Mouse (Mus musculus) 416B (cell line): ENCODE results near the gene Ppp1r13l.
A peak's percentile ranks its signal among the peaks of the same experiment; 100 is the strongest.

Experiments used
- DNase-seq: peaks from one replicate; pipeline ENCODE4 v3.0.0; 2011; ENCODE audit warnings: low read depth

Ppp1r13l gene

DNA sequence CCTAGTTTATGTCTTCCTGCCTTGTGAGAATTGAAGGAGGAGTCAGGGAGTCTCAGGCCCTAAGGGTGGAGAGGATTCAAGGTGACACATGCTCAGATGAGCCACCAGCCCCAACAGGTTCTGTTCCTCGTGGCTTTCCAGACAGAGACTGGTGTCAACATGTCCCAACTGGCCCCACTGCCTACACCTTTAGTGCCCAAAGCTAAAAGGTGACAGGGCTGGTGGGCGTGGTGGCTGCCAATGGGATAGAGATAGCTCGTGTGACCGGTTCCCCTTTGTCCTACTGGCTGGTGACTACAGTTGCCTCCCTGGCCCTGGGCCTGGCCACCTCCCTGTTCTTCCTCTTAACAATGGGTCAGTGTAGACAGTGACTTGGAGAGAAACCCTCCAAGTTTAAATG, 5.8 kb downstream of the Ppp1r13l start:
- DNase-seq = no peak

DNA sequence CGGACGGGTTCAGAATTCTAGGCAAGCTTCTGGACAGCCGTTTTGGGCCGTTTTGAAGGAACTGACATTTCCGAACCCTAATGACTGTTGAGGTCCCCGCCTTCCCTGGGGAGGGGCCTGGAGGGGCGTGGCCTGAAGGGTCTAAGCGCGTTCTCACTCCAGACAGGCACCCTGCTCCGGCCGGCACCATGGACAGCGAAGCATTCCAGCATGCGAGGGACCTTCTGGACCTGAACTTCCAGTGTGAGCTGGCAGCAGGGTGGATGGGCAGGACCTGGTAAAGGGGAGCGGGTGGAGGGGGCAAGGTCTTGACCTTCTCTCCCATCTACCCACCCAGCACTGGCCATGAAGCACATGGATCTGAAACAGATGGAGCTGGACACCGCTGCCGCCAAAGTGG, 8.8 kb downstream of the Ppp1r13l start:
- no peak for DNase-seq

DNA sequence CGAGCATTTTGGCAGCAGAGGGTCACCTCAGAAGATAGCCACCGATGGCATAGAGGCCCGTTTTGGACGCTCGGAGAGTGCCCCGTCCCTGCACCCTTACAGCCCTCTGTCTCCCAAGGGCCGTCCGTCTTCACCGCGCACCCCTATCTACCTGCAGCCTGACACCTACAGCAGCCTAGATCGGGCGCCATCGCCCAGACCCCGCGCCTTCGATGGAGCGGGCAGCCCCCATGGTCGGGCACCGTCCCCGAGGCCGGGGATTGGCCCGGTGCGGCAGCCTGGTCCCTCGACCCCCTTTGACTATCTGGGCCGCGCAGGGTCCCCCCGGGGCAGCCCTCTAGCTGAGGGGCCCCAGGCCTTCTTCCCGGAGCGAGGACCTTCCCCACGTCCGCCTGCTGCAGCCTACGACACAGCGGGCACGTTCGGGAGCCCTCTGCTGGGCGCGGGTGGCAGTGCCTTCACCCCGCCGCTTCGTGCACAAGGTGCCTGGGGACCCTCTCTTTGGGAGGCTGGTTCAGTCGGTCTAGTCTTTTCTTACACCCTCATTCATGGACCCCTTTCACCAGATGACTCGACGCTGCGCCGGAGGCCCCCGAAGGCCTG, 10.4 kb downstream of the Ppp1r13l start:
- DNase-seq = no peak

DNA sequence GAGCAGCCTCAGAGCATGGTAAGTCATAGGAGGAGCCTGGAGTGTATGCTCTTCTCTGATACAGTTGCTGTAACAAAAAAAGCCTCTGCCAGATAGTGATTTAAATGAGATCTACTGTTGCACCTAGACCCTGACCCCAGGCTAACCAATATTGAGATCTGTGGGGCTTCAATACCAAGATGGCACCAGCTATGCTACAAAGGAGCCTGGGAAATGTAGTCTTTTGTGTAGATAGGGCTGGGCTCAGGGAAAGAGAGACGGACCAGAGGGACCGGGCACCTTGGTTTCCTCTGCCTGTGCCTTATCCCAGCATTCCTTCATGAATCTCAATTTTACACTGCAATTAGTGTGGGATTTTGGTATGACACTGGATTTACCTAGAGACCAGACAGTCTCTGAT, 13.8 kb downstream of the Ppp1r13l start:
- no peak for DNase-seq

DNA sequence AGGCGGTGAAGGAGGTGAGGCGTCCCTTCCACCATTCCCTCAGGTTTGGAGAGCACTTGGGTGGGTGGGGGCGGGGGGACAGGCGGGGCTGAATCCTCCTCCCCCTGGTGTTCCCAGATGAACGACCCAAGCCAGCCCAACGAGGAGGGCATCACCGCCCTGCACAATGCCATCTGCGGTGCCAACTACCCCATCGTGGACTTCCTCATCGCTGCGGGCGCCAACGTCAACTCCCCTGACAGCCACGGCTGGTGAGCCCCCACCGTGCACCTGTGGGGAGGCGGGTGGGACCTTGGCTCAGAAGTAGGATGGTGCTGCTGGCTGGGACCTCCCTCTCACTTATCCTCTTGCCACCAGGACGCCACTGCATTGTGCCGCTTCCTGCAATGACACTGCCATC, 15.8 kb downstream of the Ppp1r13l start:
- DNase-seq = no peak

DNA sequence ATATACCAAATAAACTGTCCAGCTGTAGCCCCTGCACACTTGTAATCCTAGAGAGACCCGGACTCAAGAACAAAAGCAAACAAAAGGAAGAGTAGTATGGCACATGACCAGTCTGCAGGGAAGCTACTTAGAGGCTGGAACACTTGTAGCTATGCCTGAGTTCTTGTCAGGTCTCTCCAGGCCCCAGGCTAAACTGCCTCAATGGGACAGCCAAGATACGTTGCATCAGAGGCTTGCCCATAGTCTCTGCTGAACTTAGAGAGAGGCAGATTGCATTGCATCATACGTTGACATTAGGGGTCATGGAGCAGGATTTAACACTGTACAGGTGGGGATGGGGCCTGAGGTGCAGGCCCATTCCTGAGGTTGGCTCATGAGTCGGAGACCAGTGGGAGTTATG, 16.5 kb downstream of the Ppp1r13l start:
- no peak for DNase-seq

DNA sequence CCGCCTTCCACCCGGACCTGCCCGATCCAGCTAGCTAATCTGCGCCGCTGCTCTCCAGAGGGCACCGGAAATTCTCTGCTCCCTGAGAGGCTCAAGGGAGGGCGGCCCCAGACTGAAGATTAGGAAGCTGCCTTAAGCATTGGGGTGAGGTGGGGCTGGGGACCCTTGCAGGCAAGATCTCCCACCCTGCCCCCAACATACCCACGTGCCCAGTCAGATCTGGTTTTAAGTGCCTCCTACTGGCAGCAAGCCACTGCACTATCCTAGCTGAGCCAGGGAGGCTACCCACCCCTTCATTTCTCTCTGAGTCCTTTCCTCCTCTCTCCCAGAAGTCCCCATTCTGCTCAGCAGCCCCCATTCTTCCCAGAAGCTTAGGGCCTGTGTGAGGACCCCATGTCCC, 18.5 kb downstream of the Ppp1r13l start:
- no peak for DNase-seq

DNA sequence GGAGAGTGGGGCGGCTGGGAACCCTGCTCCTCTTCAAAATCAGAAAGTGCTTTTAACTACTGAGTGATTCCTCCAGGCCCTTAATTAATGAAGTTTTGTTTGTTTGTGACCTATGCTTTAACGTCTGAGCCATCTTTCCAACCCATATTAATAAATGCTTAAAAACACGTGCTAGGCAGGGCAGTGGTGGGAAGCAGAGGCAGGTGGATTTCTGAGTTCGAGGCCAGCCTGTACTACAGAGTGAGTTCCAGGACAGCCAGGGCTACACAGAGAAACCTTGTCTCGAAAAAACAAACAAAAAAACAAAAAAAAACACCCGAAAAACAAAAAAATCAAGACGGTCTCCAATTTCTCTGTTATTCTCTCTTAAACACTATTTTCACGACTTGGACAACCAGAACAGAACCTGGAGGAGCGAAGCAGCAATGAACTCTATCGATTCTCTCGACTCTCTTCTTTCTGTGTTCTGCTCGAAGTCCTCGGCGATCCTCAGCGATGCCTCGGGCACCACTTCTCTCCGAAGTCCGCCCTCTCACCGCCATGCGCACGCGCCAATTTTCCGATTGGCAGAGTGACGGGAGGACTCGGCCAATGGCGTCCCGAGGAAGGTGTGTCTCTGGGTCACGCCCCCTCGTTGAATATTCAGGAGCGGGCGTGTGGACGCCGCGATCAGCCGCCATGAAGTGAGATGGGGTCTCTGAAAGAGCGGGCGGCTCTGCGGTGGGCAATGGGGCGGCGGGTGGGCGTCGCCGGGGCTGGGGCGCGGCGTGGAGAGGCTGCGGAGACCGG, 22.0 kb downstream of the Ppp1r13l start, which contains the start of gene Ercc2:
Ercc2 (plus strand) TSS at position 634 of the 789 bp plus-strand sequence.
- DNase-seq = peak; percentile 98

DNA sequence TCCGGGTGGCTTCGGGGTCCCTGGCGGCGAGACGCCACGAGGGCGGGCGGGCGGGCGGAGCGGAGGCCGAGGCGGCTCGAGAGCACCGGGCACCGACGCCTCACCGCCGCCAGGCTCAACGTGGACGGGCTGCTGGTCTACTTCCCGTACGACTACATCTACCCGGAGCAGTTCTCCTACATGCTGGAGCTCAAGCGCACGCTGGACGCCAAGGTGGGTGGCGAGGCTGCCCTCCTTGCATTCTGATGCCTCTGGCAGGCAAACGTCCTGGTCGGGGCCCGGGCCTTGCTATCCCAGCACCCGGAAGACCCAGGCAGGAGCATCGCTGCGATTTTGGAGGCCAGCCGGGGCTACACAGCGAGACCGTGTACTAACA, 22.6 kb downstream of the Ppp1r13l start:
- no peak for DNase-seq

DNA sequence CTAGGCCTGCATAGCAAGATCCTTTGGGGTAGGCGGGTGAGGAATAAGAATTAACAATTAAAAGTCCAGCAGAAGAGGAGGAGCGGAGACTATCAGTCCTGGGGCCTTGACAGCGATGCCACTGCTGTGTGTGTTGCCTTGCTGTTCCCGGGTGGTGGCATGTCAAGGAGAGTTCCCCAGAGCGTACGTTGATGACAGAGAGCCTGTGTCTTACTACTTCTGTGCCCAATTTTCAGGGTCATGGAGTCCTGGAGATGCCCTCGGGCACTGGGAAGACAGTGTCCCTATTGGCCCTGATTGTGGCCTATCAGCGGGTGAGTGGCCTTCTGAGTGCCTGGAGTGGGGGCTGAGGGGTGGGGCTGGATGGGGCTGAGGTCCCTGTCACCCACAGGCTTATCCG, 24.2 kb downstream of the Ppp1r13l start:
- DNase-seq = no peak

DNA sequence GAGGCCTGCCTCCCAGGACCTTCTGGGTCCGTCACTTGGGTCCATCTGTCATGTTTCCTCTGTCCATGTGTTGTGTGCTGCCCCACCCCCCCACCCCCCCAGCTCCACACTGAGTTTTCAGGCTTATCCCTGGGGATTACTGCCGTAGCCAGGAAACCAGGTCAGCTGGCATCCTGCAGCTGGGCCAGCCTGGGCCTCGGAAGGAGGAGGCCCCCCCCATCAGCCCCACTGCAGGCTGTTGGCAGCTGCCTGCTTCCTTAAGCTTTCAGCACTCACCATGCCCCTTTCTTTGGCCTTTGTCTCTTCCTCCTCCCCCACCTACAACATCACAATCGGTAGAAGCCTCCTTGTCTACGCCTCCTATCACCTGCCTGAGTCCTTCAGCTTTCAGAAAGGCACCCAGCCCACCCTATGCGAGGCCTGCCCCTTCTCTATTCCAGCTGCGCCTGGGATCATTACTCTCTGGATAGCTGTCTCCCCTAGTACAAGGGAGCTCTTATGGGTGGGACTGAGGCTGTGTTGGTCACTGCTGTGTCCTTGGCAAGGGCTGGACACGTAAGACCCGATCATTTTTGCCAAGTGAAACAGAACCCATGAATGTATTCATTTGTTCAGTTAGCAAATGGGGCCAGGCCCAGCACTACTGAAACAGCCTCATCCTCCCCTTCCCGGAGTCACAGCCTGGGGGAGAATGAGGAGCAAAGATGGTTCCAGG, 29.3 kb downstream of the Ppp1r13l start:
- no peak for DNase-seq

DNA sequence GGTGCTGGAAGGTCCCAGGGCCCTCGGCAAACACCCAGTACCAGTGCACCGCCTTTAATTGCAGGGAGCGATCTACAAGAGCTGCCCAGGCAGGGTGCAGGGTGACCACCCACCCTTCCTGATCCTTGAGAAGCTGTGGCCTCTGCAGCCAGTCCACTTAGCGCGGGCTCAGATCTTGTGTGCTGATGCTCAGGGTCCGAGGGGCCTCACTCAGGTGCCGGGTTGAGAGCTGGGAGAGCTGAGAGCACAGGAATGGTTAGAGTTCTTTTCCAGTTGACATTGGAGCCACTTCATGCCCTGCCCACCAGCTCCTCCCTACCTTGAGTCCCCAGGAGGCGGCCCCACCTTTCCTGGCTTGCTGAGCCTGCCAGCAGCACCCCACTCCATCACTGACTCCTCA, 34.9 kb downstream of the Ppp1r13l start:
- DNase-seq = no peak

DNA sequence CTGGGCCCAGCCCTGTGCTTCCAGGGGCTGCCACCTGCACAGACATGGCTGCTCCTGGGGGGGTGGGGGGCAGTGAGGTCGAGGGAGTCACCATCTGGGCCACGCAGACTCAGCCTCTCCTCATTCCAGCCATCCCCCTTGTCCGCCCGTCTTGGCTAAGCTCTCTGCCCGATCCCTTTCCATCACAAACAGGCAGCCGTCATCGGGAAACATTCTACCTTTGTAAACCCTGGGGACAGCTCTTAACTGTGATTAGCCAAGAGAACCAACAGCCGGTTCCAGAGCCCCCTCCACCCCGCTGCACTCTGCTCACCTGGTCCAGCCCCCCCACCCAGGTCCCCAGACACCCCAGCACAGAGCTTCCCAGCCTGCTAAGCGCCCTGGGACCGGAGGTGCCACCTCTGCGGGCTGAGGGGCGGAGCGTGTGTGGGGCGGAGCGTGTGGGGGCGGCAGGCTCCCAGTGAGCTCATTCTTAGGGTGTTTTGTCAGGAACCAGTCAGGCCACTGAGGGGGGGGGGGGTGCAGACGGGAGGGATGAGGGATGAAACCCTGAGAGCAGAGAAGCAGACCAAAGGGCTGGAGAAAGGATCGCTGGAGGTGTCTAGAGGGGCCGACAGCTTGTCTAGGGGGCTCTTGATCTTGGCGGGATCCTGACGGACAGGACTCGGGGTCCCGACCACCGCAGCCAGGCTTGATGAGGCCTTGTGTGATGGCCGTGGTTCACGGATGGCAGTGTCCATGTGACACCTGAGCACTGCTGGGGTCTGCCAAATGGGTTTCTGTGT, 40.1 kb downstream of the Ppp1r13l start:
- no peak for DNase-seq

DNA sequence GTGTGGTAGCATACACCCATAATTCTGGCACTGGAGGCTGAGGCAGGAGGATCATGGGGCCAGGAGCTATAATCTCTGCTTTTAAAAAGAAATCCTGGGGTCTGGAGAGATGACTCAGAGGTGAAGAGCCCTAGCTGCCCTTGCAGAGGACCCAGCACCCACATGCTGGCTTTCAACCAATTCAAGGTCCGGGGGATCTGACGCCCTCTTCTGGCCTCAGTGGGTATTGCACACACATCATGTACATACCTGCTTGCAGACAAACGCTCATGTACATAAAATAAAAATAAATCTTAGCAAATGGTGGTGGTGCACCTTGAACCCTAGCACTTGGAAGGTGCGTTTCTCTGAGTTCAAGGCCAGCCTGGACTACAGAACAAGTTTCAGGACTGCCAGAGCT, 41.4 kb downstream of the Ppp1r13l start:
- no peak for DNase-seq

DNA sequence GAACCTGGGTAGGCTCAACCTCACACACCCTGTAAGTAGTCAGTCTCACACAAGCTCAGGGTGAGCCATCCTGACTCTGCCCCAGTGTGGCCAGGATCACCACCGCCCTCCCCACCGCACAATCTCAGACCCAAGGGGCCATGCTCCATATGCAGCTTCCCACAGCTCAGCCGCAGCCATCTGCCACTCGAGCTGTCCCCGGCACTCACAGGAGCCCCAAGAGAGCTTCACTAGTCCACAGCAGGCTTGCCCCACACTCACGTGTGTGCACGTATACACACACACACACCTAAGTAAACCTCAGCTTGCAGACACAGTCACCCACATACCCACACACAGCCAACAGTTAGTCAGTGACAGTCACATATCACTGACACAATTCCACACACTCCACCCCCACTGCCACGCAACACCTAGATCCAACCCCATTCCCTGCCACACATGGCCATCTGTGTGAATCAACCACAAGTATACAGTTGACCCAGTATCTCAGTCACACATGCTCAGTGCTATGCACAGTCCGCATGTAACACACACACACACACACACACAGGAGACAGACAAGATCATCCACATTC, 43.1 kb downstream of the Ppp1r13l start:
- no peak for DNase-seq

DNA sequence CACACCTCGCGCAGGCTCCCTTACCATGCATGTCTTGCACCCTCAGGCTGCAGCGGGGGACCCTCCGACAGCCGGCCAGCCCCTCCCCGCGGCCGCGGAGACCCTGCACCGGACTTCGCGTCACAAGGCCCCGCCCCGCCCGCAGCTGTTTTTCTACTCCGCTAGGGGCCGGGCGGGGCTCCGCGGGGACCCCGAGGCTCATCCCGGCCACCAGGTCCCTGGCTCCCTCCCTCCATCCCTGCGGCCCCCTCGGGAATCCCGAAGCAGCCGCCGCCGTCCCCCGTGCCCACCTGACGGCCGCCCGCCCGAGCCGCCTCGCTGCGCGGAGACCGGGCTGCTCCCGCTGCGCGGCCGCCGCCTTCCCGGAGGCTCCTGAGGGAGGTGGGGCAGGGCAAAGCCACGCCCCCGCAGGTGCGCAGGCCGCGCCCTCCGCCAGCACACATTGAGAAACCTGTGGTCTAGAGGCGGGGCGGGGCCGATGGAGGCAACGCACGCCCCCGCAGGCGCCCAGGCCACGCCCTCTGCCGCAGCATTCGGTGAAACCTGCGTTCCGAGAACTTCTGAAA, 44.3 kb downstream of the Ppp1r13l start, which contains the start of gene Klc3:
Klc3 (minus strand) TSS at position 374 of the 566 bp plus-strand sequence.
- no peak for DNase-seq

DNA sequence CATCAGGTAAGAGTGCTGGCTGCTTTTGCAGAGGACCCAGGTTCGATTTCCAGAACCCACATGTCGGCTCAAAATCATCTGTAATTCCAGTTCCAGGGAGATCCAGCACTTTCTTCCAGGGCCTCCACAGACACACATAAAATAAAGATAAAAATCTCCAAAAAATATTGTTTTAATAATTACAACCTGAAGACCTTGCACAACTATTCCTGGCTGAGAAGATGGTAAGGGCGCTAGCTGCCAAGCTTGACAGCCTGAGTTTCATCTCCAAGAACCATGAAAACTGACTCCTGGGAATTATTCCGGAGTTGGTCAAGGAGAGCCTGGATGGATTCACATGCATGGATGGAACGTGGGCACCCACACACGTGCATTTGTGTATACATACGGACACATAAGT, 44.9 kb downstream of the Ppp1r13l start, which contains the start of gene Ckm:
Ckm (plus strand) TSS at position 301 of the 400 bp plus-strand sequence.
- DNase-seq = no peak

DNA sequence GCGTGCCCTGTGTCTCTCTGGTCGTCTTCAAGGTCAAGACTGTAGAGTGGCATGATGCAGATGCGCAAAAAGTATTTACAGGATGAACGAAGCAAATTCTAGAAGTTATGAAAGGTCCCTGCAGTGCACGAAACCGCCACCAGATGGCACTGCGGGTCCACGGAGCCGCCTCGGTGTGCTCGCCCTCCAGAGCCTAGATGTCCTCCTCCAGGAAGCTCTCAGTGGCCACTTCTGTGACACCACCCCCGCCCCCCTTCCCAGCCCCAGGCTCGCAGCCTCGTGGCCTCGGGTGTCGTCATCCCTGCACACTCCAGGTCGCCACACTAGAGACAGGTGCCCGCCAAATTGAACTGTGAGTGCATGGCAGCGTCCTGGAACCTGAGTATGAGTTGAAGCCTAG, 45.9 kb downstream of the Ppp1r13l start:
- peak; percentile 89 for DNase-seq

DNA sequence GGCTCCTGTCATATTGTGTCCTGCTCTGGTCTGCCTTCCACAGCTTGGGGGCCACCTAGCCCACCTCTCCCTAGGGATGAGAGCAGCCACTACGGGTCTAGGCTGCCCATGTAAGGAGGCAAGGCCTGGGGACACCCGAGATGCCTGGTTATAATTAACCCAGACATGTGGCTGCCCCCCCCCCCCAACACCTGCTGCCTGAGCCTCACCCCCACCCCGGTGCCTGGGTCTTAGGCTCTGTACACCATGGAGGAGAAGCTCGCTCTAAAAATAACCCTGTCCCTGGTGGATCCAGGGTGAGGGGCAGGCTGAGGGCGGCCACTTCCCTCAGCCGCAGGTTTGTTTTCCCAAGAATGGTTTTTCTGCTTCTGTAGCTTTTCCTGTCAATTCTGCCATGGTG, 50.2 kb downstream of the Ppp1r13l start:
- no peak for DNase-seq

DNA sequence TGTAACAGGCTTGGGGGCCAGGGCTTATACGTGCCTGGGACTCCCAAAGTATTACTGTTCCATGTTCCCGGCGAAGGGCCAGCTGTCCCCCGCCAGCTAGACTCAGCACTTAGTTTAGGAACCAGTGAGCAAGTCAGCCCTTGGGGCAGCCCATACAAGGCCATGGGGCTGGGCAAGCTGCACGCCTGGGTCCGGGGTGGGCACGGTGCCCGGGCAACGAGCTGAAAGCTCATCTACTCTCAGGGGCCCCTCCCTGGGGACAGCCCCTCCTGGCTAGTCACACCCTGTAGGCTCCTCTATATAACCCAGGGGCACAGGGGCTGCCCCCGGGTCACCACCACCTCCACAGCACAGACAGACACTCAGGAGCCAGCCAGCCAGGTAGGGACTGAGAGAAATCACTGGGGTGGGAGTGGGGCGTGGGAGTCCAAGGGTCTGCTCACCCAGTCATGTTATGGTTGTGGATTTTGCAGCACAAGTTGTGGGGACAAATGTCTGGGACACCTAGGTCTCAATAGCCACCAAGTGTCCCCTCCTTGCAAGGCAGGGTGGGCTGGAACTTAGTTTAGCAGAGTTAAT, 51.3 kb downstream of the Ppp1r13l start:
- DNase-seq = no peak

DNA sequence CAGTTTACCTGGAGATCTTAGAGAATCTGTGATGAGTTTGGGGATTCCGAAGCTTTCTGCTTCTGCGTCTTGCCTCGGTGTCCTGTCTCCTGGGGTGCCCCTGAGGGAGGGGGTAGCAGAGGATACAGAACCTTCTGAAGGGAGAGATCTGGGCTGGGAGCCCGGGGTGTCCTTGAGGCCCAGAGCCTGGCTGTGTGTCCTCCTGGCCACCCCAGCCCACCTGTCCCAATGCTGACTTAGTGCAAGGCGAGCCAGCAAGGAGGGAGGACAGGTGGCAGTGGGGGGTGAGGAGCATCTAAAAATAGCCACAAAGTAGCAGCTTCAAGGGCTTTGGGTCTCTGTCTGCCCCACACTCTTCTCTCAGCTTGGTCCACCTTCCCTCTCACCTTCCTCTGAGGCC, 52.2 kb downstream of the Ppp1r13l start:
- DNase-seq = no peak
